Mouse (Mus musculus): ENCODE results near the gene Zswim1. TPM values are rescaled to one million over a fixed set of nuclear protein-coding genes. Genes with fewer than 3 reads are reported as not detected.
"Not testable (repeated sequence)": the region's sequence is repeated elsewhere in the genome, so short reads cannot be mapped to it uniquely, and the experiment has no call there.

Gene Zswim1
- polyA plus RNA-seq, 1 experiment from 2014 or later: 17.4 TPM

GRCm38 (mm10) chr2:164788411-164788810, 34.1 kb upstream of the Zswim1 start:
- ATAC-seq (replicated peaks; ENCODE audit: low FRiP score, low TSS enrichment, low read depth) (no peak), DNase-seq (ENCODE audit: low spot score) (no peak)
- Histone ChIP-seq H3K4me1 (replicated peaks; ENCODE audit: control insufficient read depth, insufficient read depth, low read length) (peaks cover 13% of the 10 kb centered on the region), H3K36me3 (ENCODE audit: control insufficient read depth, insufficient read depth, low read length) (peaks cover 41% of the 10 kb centered on the region), H3K9me3 (ENCODE audit: control insufficient read depth, low read length) (no peaks in the 10 kb centered on the region), H3K4me3 (ENCODE audit: low read depth, low read length) (no peak overlapping the region), H3K4me2 (ENCODE audit: low read length) (no peak overlapping the region), H3K9ac (ENCODE audit: low read length) (no peak overlapping the region), H3K27me3 (replicated peaks; ENCODE audit: control insufficient read depth, insufficient read depth, low read length) (no peaks in the 10 kb centered on the region), H3K27ac (ENCODE audit: low read depth) (no peak overlapping the region)
- WGBS: 51% methylated on average over 4 of the region's 4 CpGs

- no peak for ATAC-seq (replicated peaks; ENCODE audit: low FRiP score, low TSS enrichment, low read depth)
- 71% methylated on average over 4 of the region's 4 CpGs for WGBS
- H3K36me3 ChIP-seq (ENCODE audit: control insufficient read depth, insufficient read depth, low read length): peaks cover 57% of the 10 kb centered on the region
Measured at GRCm38 (mm10) chr2:164790451-164790850, 32.0 kb upstream of the Zswim1 start.

GRCm38 (mm10) chr2:164791841-164792261, 30.6 kb upstream of the Zswim1 start:
- Histone ChIP-seq H3K4me2 (ENCODE audit: low read length) (no peak overlapping the region), H3K9ac (ENCODE audit: low read length) (no peak overlapping the region), H3K4me3 (ENCODE audit: low read depth, low read length) (no peak overlapping the region), H3K4me1 (replicated peaks; ENCODE audit: control insufficient read depth, insufficient read depth, low read length) (peaks cover 4% of the 10 kb centered on the region), H3K9me3 (ENCODE audit: control insufficient read depth, low read length) (no peaks in the 10 kb centered on the region), H3K27me3 (replicated peaks; ENCODE audit: control insufficient read depth, insufficient read depth, low read length) (no peaks in the 10 kb centered on the region), H3K27ac (ENCODE audit: low read depth) (no peak overlapping the region), H3K36me3 (ENCODE audit: control insufficient read depth, insufficient read depth, low read length) (peaks cover 71% of the 10 kb centered on the region)
- WGBS: 91% methylated on average over 18 of the region's 18 CpGs
- no peak for ATAC-seq (replicated peaks; ENCODE audit: low FRiP score, low TSS enrichment, low read depth)
- DNase-seq (ENCODE audit: low spot score): no peak

More at GRCm38 (mm10) chr2:164790451-164790850, 32.0 kb upstream of the Zswim1 start:
- no peak for DNase-seq (ENCODE audit: low spot score)
- Histone ChIP-seq H3K27ac (ENCODE audit: low read depth) (no peak overlapping the region), H3K9ac (ENCODE audit: low read length) (no peak overlapping the region), H3K4me3 (ENCODE audit: low read depth, low read length) (no peak overlapping the region), H3K9me3 (ENCODE audit: control insufficient read depth, low read length) (no peaks in the 10 kb centered on the region), H3K27me3 (replicated peaks; ENCODE audit: control insufficient read depth, insufficient read depth, low read length) (no peaks in the 10 kb centered on the region), H3K4me2 (ENCODE audit: low read length) (no peak overlapping the region), H3K4me1 (replicated peaks; ENCODE audit: control insufficient read depth, insufficient read depth, low read length) (peaks cover 8% of the 10 kb centered on the region)

DNA sequence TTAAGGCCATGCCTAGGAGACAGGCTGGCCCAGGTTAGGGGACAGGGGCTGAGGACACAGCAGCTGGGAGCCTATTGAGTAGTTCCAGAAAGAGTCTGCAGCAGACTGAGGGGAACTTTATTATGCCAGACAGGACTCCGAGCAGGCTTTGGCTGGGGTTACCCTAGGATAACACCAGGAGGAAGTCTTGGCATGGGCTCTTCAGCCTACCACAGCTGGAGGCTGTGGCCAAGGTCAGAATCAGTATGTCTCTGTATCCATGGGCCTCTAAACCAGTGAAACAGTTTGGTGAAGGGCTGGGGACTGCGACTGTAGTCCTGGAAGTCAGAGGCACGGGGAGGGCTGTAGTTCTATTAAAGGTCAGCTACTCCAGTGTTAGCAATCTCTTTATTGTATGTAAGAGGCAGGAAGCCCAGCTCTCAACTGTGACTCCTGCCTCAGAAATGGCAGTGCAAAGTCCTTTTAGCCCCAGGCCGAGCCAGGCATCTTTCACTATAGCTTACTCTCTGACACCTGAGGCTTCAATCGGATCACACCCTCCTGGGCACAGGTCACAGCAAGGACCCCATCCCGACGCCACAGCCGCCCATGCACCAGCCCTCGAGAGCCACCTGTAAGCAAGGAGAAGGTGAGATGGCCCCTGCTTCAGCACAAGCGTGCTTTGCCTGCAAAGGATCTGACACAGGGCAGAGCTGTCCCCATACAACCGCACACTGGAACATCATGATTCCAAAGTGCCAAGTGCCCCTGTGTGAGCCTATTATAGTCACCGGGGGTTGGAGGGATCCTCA, 29.9 kb upstream of the Zswim1 start:
- no peaks in the 10 kb centered on the region for H3K4me1 ChIP-seq (replicated peaks; ENCODE audit: control insufficient read depth, insufficient read depth, low read length)
- DNase-seq (ENCODE audit: low spot score) (no peak), ATAC-seq (replicated peaks; ENCODE audit: low FRiP score, low TSS enrichment, low read depth) (no peak)
- H3K27me3 ChIP-seq (replicated peaks; ENCODE audit: control insufficient read depth, insufficient read depth, low read length): no peaks in the 10 kb centered on the region
- no peaks in the 10 kb centered on the region for H3K9me3 ChIP-seq (ENCODE audit: control insufficient read depth, low read length)
- WGBS: 90% methylated on average over 12 of the region's 12 CpGs
- no peak overlapping the region for H3K27ac ChIP-seq (ENCODE audit: low read depth)
- H3K4me2 ChIP-seq (ENCODE audit: low read length): no peak overlapping the region
- peaks cover 73% of the 10 kb centered on the region for H3K36me3 ChIP-seq (ENCODE audit: control insufficient read depth, insufficient read depth, low read length)
- H3K4me3 ChIP-seq (ENCODE audit: low read depth, low read length): no peak overlapping the region
- no peak overlapping the region for H3K9ac ChIP-seq (ENCODE audit: low read length)

DNA sequence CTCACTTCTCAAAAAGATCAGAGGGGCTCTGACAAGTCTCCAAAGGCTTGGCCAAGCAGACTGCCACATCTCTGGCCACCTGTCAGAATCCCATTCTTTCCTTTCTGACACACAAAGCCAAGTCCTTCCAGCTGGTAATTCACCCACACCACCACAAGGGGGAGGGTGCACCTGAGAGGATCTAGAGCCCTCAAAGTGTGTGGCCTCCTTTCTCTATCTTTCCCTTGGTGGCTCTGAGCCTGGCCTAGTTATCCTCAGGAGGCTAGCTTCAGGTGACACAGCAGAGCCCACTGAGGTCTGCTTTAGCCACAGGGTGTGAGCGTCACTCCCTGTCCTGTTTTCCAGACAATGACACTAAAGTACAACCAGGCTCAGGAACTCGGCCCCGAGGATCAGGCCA, 29.2 kb upstream of the Zswim1 start:
- Histone ChIP-seq H3K9me3 (ENCODE audit: control insufficient read depth, low read length) (no peaks in the 10 kb centered on the region), H3K4me1 (replicated peaks; ENCODE audit: control insufficient read depth, insufficient read depth, low read length) (no peaks in the 10 kb centered on the region), H3K4me2 (ENCODE audit: low read length) (no peak overlapping the region), H3K27ac (ENCODE audit: low read depth) (no peak overlapping the region), H3K27me3 (replicated peaks; ENCODE audit: control insufficient read depth, insufficient read depth, low read length) (no peaks in the 10 kb centered on the region), H3K36me3 (ENCODE audit: control insufficient read depth, insufficient read depth, low read length) (peaks cover 78% of the 10 kb centered on the region), H3K4me3 (ENCODE audit: low read depth, low read length) (no peak overlapping the region), H3K9ac (ENCODE audit: low read length) (no peak overlapping the region)
- ATAC-seq (replicated peaks; ENCODE audit: low FRiP score, low TSS enrichment, low read depth) (no peak), DNase-seq (ENCODE audit: low spot score) (peak; percentile 74)
- WGBS: 75% methylated on average over 3 of the region's 3 CpGs

DNA sequence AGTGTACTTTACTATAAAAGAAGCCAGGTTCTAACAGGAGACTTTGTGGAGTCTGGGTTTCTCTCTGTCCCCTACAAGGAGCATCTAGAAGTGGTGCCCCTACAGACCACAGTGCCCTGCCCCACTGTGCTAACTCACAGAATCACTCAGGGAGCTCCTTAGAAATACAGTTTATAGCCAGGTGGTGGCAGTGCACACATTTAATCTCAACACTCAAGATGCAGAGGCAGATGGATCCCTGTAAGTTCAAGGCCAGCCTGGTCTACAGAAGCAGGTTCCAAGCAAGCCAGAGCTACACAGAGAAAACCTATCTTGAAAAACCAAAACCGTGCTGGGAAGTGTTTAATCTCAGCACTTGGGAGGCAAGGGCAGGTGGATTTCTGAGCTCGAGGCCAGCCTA, 28.7 kb upstream of the Zswim1 start:
- WGBS: 94% methylated on average over 2 of the region's 2 CpGs
- Histone ChIP-seq H3K27ac (ENCODE audit: low read depth) (no peak overlapping the region), H3K36me3 (ENCODE audit: control insufficient read depth, insufficient read depth, low read length) (peaks cover 79% of the 10 kb centered on the region), H3K27me3 (replicated peaks; ENCODE audit: control insufficient read depth, insufficient read depth, low read length) (no peaks in the 10 kb centered on the region), H3K9me3 (ENCODE audit: control insufficient read depth, low read length) (no peaks in the 10 kb centered on the region), H3K4me1 (replicated peaks; ENCODE audit: control insufficient read depth, insufficient read depth, low read length) (no peaks in the 10 kb centered on the region), H3K4me3 (ENCODE audit: low read depth, low read length) (no peak overlapping the region), H3K9ac (ENCODE audit: low read length) (no peak overlapping the region), H3K4me2 (ENCODE audit: low read length) (no peak overlapping the region)
- ATAC-seq (replicated peaks; ENCODE audit: low FRiP score, low TSS enrichment, low read depth) (no peak), DNase-seq (ENCODE audit: low spot score) (no peak)

DNA sequence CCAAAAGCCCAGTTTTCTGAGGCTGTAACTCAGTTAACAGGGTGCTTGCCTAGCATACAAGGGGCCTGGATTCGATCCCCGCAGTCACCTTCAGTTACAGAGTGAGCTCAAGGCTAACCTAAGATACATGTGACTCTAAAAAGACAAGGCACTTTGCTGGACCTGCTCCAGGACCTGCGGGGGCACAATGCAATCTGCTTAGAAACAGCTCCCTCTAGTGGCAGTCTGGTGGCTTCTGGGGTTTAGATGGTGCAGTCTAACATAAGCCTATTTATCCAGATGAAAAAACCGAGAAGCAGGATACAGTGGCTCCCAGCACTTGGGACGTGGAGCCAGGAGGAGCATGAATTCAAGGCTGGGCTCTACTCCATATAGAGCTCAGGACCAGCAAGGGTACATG, 28.2 kb upstream of the Zswim1 start:
- Histone ChIP-seq H3K4me2 (ENCODE audit: low read length) (no peak overlapping the region), H3K4me3 (ENCODE audit: low read depth, low read length) (no peak overlapping the region), H3K27ac (ENCODE audit: low read depth) (no peak overlapping the region), H3K36me3 (ENCODE audit: control insufficient read depth, insufficient read depth, low read length) (peaks cover 76% of the 10 kb centered on the region), H3K4me1 (replicated peaks; ENCODE audit: control insufficient read depth, insufficient read depth, low read length) (no peaks in the 10 kb centered on the region), H3K9me3 (ENCODE audit: control insufficient read depth, low read length) (no peaks in the 10 kb centered on the region), H3K27me3 (replicated peaks; ENCODE audit: control insufficient read depth, insufficient read depth, low read length) (no peaks in the 10 kb centered on the region), H3K9ac (ENCODE audit: low read length) (no peak overlapping the region)
- 32% methylated on average over 5 of the region's 5 CpGs for WGBS
- ATAC-seq (replicated peaks; ENCODE audit: low FRiP score, low TSS enrichment, low read depth) (peak; percentile 24; the same call in 1 of the 2 replicates), DNase-seq (ENCODE audit: low spot score) (peak; percentile 85)

DNA sequence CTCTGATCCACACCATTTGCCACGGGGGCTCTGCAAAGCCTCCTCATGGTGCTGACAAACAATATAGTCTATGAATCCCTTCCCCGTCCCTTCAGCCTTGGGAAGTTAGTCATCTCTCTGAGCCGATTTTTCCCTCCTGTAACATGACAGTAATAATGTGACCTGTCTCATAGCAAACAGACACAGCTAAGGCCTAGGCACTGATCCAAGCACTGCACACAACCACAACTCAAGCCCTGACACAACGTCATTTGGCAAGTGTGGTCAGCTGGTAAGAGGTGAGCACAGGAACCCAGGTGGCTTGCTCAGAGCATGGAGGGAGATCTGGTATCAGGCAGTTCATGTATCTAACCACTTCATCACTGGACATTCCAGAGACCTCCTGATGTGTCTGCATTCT, 26.6 kb upstream of the Zswim1 start:
- Histone ChIP-seq H3K4me3 (ENCODE audit: low read depth, low read length) (no peak overlapping the region), H3K9me3 (ENCODE audit: control insufficient read depth, low read length) (no peaks in the 10 kb centered on the region), H3K4me2 (ENCODE audit: low read length) (no peak overlapping the region), H3K4me1 (replicated peaks; ENCODE audit: control insufficient read depth, insufficient read depth, low read length) (no peaks in the 10 kb centered on the region), H3K27me3 (replicated peaks; ENCODE audit: control insufficient read depth, insufficient read depth, low read length) (no peaks in the 10 kb centered on the region), H3K9ac (ENCODE audit: low read length) (no peak overlapping the region), H3K36me3 (ENCODE audit: control insufficient read depth, insufficient read depth, low read length) (peaks cover 76% of the 10 kb centered on the region), H3K27ac (ENCODE audit: low read depth) (no peak overlapping the region)
- ATAC-seq (replicated peaks; ENCODE audit: low FRiP score, low TSS enrichment, low read depth): no peak
- 80% methylated on average over 4 of the region's 4 CpGs for WGBS
- DNase-seq (ENCODE audit: low spot score): no peak

DNA sequence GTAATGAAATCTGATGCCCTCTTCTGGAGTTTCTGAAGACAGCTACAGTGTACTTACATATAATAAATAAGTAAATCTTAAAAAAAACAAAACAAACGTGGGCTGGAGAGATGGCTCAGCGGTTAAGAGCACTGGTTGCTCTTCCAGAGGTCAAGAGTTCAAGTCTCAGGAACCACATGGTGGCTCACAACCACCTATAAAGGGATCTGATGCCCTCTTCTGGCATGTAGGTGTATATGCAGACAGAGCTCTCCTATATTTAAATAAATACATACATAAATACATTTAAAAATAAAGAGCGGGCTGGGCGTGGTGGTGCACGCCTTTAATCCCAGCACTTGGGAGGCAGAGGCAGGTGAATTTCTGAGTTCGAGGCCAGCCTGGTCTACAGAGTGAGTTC, 23.9 kb upstream of the Zswim1 start:
- not testable (repeated sequence) for H3K9me3 ChIP-seq (ENCODE audit: control insufficient read depth, low read length); ATAC-seq (replicated peaks; ENCODE audit: low FRiP score, low TSS enrichment, low read depth); H3K4me2 ChIP-seq (ENCODE audit: low read length); H3K4me1 ChIP-seq (replicated peaks; ENCODE audit: control insufficient read depth, insufficient read depth, low read length); H3K9ac ChIP-seq (ENCODE audit: low read length); H3K27ac ChIP-seq (ENCODE audit: low read depth); H3K27me3 ChIP-seq (replicated peaks; ENCODE audit: control insufficient read depth, insufficient read depth, low read length); H3K4me3 ChIP-seq (ENCODE audit: low read depth, low read length); DNase-seq (ENCODE audit: low spot score)
- H3K36me3 ChIP-seq (ENCODE audit: control insufficient read depth, insufficient read depth, low read length): peaks cover 52% of the 10 kb centered on the region
- WGBS: 81% methylated on average over 6 of the region's 6 CpGs
